Mouse (Mus musculus): ENCODE data around the gene Slc22a14. TPM values are rescaled to one million over a fixed set of nuclear protein-coding genes. Genes with fewer than 3 reads are reported as not detected.

Slc22a14 gene
- polyA plus RNA-seq, 1 experiment from 2014 or later: not detected

GRCm38 (mm10) chr9:119181241-119181728 lies 184.1 kb downstream of the Slc22a14 start:
- Histone ChIP-seq H3K9me3 (replicated peaks) (no peaks in the 10 kb centered on the region), H3K27me3 (replicated peaks) (no peaks in the 10 kb centered on the region)
- peak; percentile 50; the same call in 1 of the 2 replicates for ATAC-seq (ENCODE audit: low FRiP score)

GRCm38 (mm10) chr9:119179292-119179691 lies 186.1 kb downstream of the Slc22a14 start:
- no peaks in the 10 kb centered on the region for H3K27me3 ChIP-seq (replicated peaks)
- no peaks in the 10 kb centered on the region for H3K36me3 ChIP-seq
- peaks cover 10% of the 10 kb centered on the region for H3K4me1 ChIP-seq
- ATAC-seq (ENCODE audit: low FRiP score): no peak
- no peak overlapping the region for H3K9ac ChIP-seq (replicated peaks)
- no peak overlapping the region for H3K27ac ChIP-seq (replicated peaks)
- H3K9me3 ChIP-seq (replicated peaks): no peaks in the 10 kb centered on the region
- WGBS: 92% methylated on average over 11 of the region's 11 CpGs
- H3K4me3 ChIP-seq (replicated peaks): no peak overlapping the region
- H3K4me2 ChIP-seq: no peak overlapping the region

More at GRCm38 (mm10) chr9:119181241-119181728, 184.1 kb downstream of the Slc22a14 start:
- H3K36me3 ChIP-seq: no peaks in the 10 kb centered on the region
- no peak overlapping the region for H3K4me2 ChIP-seq
- 37% methylated on average over 3 of the region's 3 CpGs for WGBS
- H3K4me3 ChIP-seq (replicated peaks): no peak overlapping the region
- H3K27ac ChIP-seq (replicated peaks): no peak overlapping the region
- H3K4me1 ChIP-seq: peaks cover 10% of the 10 kb centered on the region
- no peak overlapping the region for H3K9ac ChIP-seq (replicated peaks)

- Histone ChIP-seq H3K4me3 (replicated peaks) (no peak overlapping the region), H3K9ac (replicated peaks) (no peak overlapping the region), H3K4me1 (no peaks in the 10 kb centered on the region), H3K27me3 (replicated peaks) (no peaks in the 10 kb centered on the region), H3K27ac (replicated peaks) (no peak overlapping the region), H3K9me3 (replicated peaks) (no peaks in the 10 kb centered on the region), H3K4me2 (no peak overlapping the region), H3K36me3 (no peaks in the 10 kb centered on the region)
- 94% methylated on average over 2 of the region's 2 CpGs for WGBS
- no peak for ATAC-seq (ENCODE audit: low FRiP score)
Observed at GRCm38 (mm10) chr9:119167608-119168007, 197.7 kb downstream of the Slc22a14 start.

GRCm38 (mm10) chr9:119165548-119165947 lies 199.8 kb downstream of the Slc22a14 start:
- no peak overlapping the region for H3K4me2 ChIP-seq
- no peak for ATAC-seq (ENCODE audit: low FRiP score)

GRCm38 (mm10) chr9:119164743-119165142 lies 200.6 kb downstream of the Slc22a14 start:
- WGBS: 86% methylated on average over 7 of the region's 7 CpGs
- H3K36me3 ChIP-seq: no peaks in the 10 kb centered on the region
- no peaks in the 10 kb centered on the region for H3K27me3 ChIP-seq (replicated peaks)
- H3K27ac ChIP-seq (replicated peaks): no peak overlapping the region
- no peak overlapping the region for H3K4me3 ChIP-seq (replicated peaks)
- no peaks in the 10 kb centered on the region for H3K4me1 ChIP-seq
- no peaks in the 10 kb centered on the region for H3K9me3 ChIP-seq (replicated peaks)
- H3K4me2 ChIP-seq: no peak overlapping the region
- no peak overlapping the region for H3K9ac ChIP-seq (replicated peaks)
- ATAC-seq (ENCODE audit: low FRiP score): no peak

More at GRCm38 (mm10) chr9:119165548-119165947, 199.8 kb downstream of the Slc22a14 start:
- Histone ChIP-seq H3K4me1 (no peaks in the 10 kb centered on the region), H3K27me3 (replicated peaks) (no peaks in the 10 kb centered on the region), H3K36me3 (no peaks in the 10 kb centered on the region), H3K9ac (replicated peaks) (no peak overlapping the region), H3K27ac (replicated peaks) (no peak overlapping the region), H3K4me3 (replicated peaks) (no peak overlapping the region), H3K9me3 (replicated peaks) (no peaks in the 10 kb centered on the region)
- WGBS: 97% methylated on average over 6 of the region's 6 CpGs

GRCm38 (mm10) chr9:119160689-119161088 lies 204.7 kb downstream of the Slc22a14 start:
- no peak overlapping the region for H3K27ac ChIP-seq (replicated peaks)
- H3K36me3 ChIP-seq: no peaks in the 10 kb centered on the region
- H3K4me3 ChIP-seq (replicated peaks): no peak overlapping the region
- peaks cover 11% of the 10 kb centered on the region for H3K4me1 ChIP-seq
- no peak overlapping the region for H3K4me2 ChIP-seq
- no peak overlapping the region for H3K9ac ChIP-seq (replicated peaks)
- 85% methylated on average over 3 of the region's 3 CpGs for WGBS
- no peaks in the 10 kb centered on the region for H3K9me3 ChIP-seq (replicated peaks)
- no peak for ATAC-seq (ENCODE audit: low FRiP score)
- H3K27me3 ChIP-seq (replicated peaks): peaks cover 12% of the 10 kb centered on the region

GRCm38 (mm10) chr9:119158861-119159260 lies 206.5 kb downstream of the Slc22a14 start, which contains the start of gene Gm47289:
Gene Gm47289, plus strand, starts transcription at chr9:119159161.
- no peak within 1 kb of the TSS for H3K9ac ChIP-seq (replicated peaks)
- H3K9me3 ChIP-seq (replicated peaks): no peaks in the 10 kb centered on the region
- no peaks in the 10 kb centered on the region for H3K36me3 ChIP-seq
- no peak within 1 kb of the TSS for H3K4me2 ChIP-seq
- H3K27ac ChIP-seq (replicated peaks): no peak within 1 kb of the TSS
- H3K4me1 ChIP-seq: peaks cover 11% of the 10 kb centered on the region
- H3K4me3 ChIP-seq (replicated peaks): no peak within 1 kb of the TSS
- WGBS: 56% methylated on average over 4 of the region's 4 CpGs
- ATAC-seq (ENCODE audit: low FRiP score): no peak
- H3K27me3 ChIP-seq (replicated peaks): peaks cover 20% of the 10 kb centered on the region

- Histone ChIP-seq H3K36me3 (no peaks in the 10 kb centered on the region), H3K27me3 (replicated peaks) (peaks cover 20% of the 10 kb centered on the region), H3K4me2 (peak within 1 kb of the TSS; percentile 70), H3K9ac (replicated peaks) (peak within 1 kb of the TSS; percentile 47), H3K27ac (replicated peaks) (no peak within 1 kb of the TSS), H3K4me1 (peaks cover 11% of the 10 kb centered on the region), H3K4me3 (replicated peaks) (peak within 1 kb of the TSS; percentile 57), H3K9me3 (replicated peaks) (no peaks in the 10 kb centered on the region)
- ATAC-seq (ENCODE audit: low FRiP score): peak; percentile 94
- under 1% methylated on average over 61 of the region's 65 CpGs for WGBS
Observed at GRCm38 (mm10) chr9:119156278-119157201, 208.8 kb downstream of the Slc22a14 start, which contains the start of gene Acaa1b. Gene Acaa1b, minus strand, starts transcription at chr9:119157093.

- peaks cover 20% of the 10 kb centered on the region for H3K27me3 ChIP-seq (replicated peaks)
- no peaks in the 10 kb centered on the region for H3K36me3 ChIP-seq
- peak overlapping the region; percentile 57 for H3K4me3 ChIP-seq (replicated peaks)
- H3K4me2 ChIP-seq: peak overlapping the region; percentile 70
- WGBS: 61% methylated on average over 7 of the region's 7 CpGs
- H3K9ac ChIP-seq (replicated peaks): no peak overlapping the region
- 0 out of 2 replicates have a peak, but pooled peaks have one; percentile 15 for ATAC-seq (ENCODE audit: low FRiP score)
- peaks cover 11% of the 10 kb centered on the region for H3K4me1 ChIP-seq
- no peaks in the 10 kb centered on the region for H3K9me3 ChIP-seq (replicated peaks)
- H3K27ac ChIP-seq (replicated peaks): no peak overlapping the region
Observed at GRCm38 (mm10) chr9:119155826-119156225, 209.5 kb downstream of the Slc22a14 start.

GRCm38 (mm10) chr9:119155416-119155815 lies 209.9 kb downstream of the Slc22a14 start:
- Histone ChIP-seq H3K9ac (replicated peaks) (no peak overlapping the region), H3K27ac (replicated peaks) (no peak overlapping the region), H3K36me3 (no peaks in the 10 kb centered on the region), H3K4me3 (replicated peaks) (no peak overlapping the region), H3K4me1 (peaks cover 11% of the 10 kb centered on the region), H3K4me2 (no peak overlapping the region), H3K27me3 (replicated peaks) (peaks cover 20% of the 10 kb centered on the region), H3K9me3 (replicated peaks) (no peaks in the 10 kb centered on the region)
- 86% methylated on average over 8 of the region's 8 CpGs for WGBS
- ATAC-seq (ENCODE audit: low FRiP score): no peak

- Histone ChIP-seq H3K4me1 (peaks cover 10% of the 10 kb centered on the region), H3K36me3 (no peaks in the 10 kb centered on the region), H3K9ac (replicated peaks) (no peak overlapping the region), H3K4me3 (replicated peaks) (no peak overlapping the region), H3K27ac (replicated peaks) (no peak overlapping the region), H3K9me3 (replicated peaks) (no peaks in the 10 kb centered on the region), H3K27me3 (replicated peaks) (peaks cover 12% of the 10 kb centered on the region), H3K4me2 (no peak overlapping the region)
- no peak for ATAC-seq (ENCODE audit: low FRiP score)
- WGBS: 73% methylated on average over 2 of the region's 2 CpGs
Observed at GRCm38 (mm10) chr9:119151751-119152150, 213.6 kb downstream of the Slc22a14 start.

GRCm38 (mm10) chr9:119149601-119150000 lies 215.8 kb downstream of the Slc22a14 start:
- 35% methylated on average over 5 of the region's 5 CpGs for WGBS

More at GRCm38 (mm10) chr9:119149601-119150000, 215.8 kb downstream of the Slc22a14 start:
- H3K36me3 ChIP-seq: no peaks in the 10 kb centered on the region
- no peak for ATAC-seq (ENCODE audit: low FRiP score)
- no peak overlapping the region for H3K4me3 ChIP-seq (replicated peaks)
- H3K4me1 ChIP-seq: no peaks in the 10 kb centered on the region
- no peaks in the 10 kb centered on the region for H3K27me3 ChIP-seq (replicated peaks)
- H3K9me3 ChIP-seq (replicated peaks): no peaks in the 10 kb centered on the region
- no peak overlapping the region for H3K4me2 ChIP-seq
- no peak overlapping the region for H3K27ac ChIP-seq (replicated peaks)
- no peak overlapping the region for H3K9ac ChIP-seq (replicated peaks)
